Mouse (Mus musculus): ENCODE measurements around the gene Olfr90. TPM values are rescaled to one million over a fixed set of nuclear protein-coding genes. Genes with fewer than 3 reads are reported as not detected.
A peak's percentile ranks its signal among the peaks of the same experiment; 100 is the strongest.
"Not testable (repeated sequence)": the region's sequence is repeated elsewhere in the genome, so short reads cannot be mapped to it uniquely, and the experiment has no call there.

Gene Olfr90
- under 1 TPM in 2 of 3 experiments, not detected in 1; 0.16 to 0.20 TPM for polyA plus RNA-seq (2017; shearing (Covaris generic))

- ATAC-seq = no peak
Observed at GRCm38 (mm10) chr17:37088399-37088798, at the start of gene Olfr90. Gene Olfr90 (minus strand): TSS chr17:37088499.

GRCm38 (mm10) chr17:37131366-37131765 is 43.1 kb upstream of the Olfr90 start:
- ATAC-seq = not testable (repeated sequence)

- ATAC-seq = no peak
Observed at GRCm38 (mm10) chr17:37119988-37120387, 31.7 kb upstream of the Olfr90 start, which contains the start of gene Olfr92. Gene Olfr92 (minus strand): TSS chr17:37120088.

- ATAC-seq = no peak
Observed at GRCm38 (mm10) chr17:37098178-37098577, 9.9 kb upstream of the Olfr90 start, which contains the start of gene Olfr91. Gene Olfr91 (minus strand): TSS chr17:37098278.

GRCm38 (mm10) chr17:37093289-37093688 is 5.0 kb upstream of the Olfr90 start:
- no peak for ATAC-seq

- no peak for ATAC-seq
Observed at GRCm38 (mm10) chr17:37092198-37092597, 3.9 kb upstream of the Olfr90 start.

GRCm38 (mm10) chr17:37085545-37085944 is 2.8 kb downstream of the Olfr90 start:
- no peak for ATAC-seq

- ATAC-seq = no peak
Observed at GRCm38 (mm10) chr17:37084632-37085031, 3.7 kb downstream of the Olfr90 start.

GRCm38 (mm10) chr17:37083327-37083726 is 5.0 kb downstream of the Olfr90 start:
- peak; percentile 88 for ATAC-seq

GRCm38 (mm10) chr17:37081659-37082058 is 6.6 kb downstream of the Olfr90 start:
- ATAC-seq = no peak

- no peak for ATAC-seq
Observed at GRCm38 (mm10) chr17:37080119-37080518, 8.2 kb downstream of the Olfr90 start.

GRCm38 (mm10) chr17:37078990-37079389 is 9.3 kb downstream of the Olfr90 start:
- ATAC-seq = no peak

- no peak for ATAC-seq
Observed at GRCm38 (mm10) chr17:37078193-37078592, 10.1 kb downstream of the Olfr90 start.

GRCm38 (mm10) chr17:37075766-37076165 is 12.5 kb downstream of the Olfr90 start:
- ATAC-seq = no peak

GRCm38 (mm10) chr17:37075181-37075580 is 13.1 kb downstream of the Olfr90 start:
- no peak for ATAC-seq

- no peak for ATAC-seq
Observed at GRCm38 (mm10) chr17:37072730-37073276, 15.5 kb downstream of the Olfr90 start.

- ATAC-seq = no peak
Observed at GRCm38 (mm10) chr17:37072080-37072729, 16.1 kb downstream of the Olfr90 start.

- no peak for ATAC-seq
Observed at GRCm38 (mm10) chr17:37070121-37070520, 18.2 kb downstream of the Olfr90 start.

- ATAC-seq = no peak
Observed at GRCm38 (mm10) chr17:37067861-37068260, 20.4 kb downstream of the Olfr90 start.

GRCm38 (mm10) chr17:37065993-37066392 is 22.3 kb downstream of the Olfr90 start:
- no peak for ATAC-seq

- ATAC-seq = no peak
Observed at GRCm38 (mm10) chr17:37063686-37064495, 24.4 kb downstream of the Olfr90 start.

- ATAC-seq = no peak
Observed at GRCm38 (mm10) chr17:37063063-37063462, 25.2 kb downstream of the Olfr90 start.

- no peak for ATAC-seq
Observed at GRCm38 (mm10) chr17:37062101-37062641, 26.1 kb downstream of the Olfr90 start.

All from inflammation-experienced regulatory T-cells, adult 6 months (primary cell).